Mouse (Mus musculus) spleen, adult 2 months (tissue): ENCODE results near the gene Acot11.

Source experiments
- CTCF ChIP-seq: fragments of 200-500 bp; IDR thresholded peaks from 2 replicates; pipeline ENCODE4 v1.5.1; 2011; ENCODE audit warnings: mild to moderate bottlenecking, inconsistent platforms; ENCODE audit not compliant: insufficient read depth, insufficient read length, insufficient replicate concordance; ENCODE audit errors: extremely low read depth
- POLR2A ChIP-seq: fragments of 200-500 bp; IDR thresholded peaks from 2 replicates; pipeline ENCODE4 v1.6.1; 2011; ENCODE audit warnings: low read depth, low read length, inconsistent platforms

GRCm38 (mm10) chr4:106784806-106785205 is 20.0 kb downstream of the Acot11 start:
- no peak for TF ChIP-seq CTCF
- TF ChIP-seq POLR2A: no peak
